Mouse (Mus musculus) liver, embryonic 14.5 days (tissue): ENCODE data around the gene Abhd5. TPM values are rescaled to one million over a fixed set of nuclear protein-coding genes. Genes with fewer than 3 reads are reported as not detected.

Experiments used
- ATAC-seq: fragments of 200-750 bp; cut with Nextera tagmentation; 2 replicates; pipeline ENCODE4 v1.8.0; 2017; ENCODE audit warnings: moderate number of reproducible peaks, mild to moderate bottlenecking, moderate library complexity; ENCODE audit not compliant: insufficient read depth
- DNase-seq, 3 experiments: peaks; one replicate each; pipeline ENCODE4 v3.0.0-alpha.2; 2012 to 2013; ENCODE audit warnings: low read depth in 3 of 3, low spot score in 3 of 3
- H3K27ac ChIP-seq: fragments of 300-500 bp; sonication (generic); 2 replicates; pipeline ENCODE4 v1.5.1; 2014; ENCODE audit warnings: moderate library complexity, mild to moderate bottlenecking, control low read depth, inconsistent platforms
- H3K27me3 ChIP-seq: fragments of 300-500 bp; sonication (generic); 2 replicates; pipeline ENCODE4 v1.6.1; 2014; ENCODE audit warnings: mild to moderate bottlenecking, low read length, moderate library complexity; ENCODE audit not compliant: control insufficient read depth, insufficient read depth
- H3K36me3 ChIP-seq: fragments of 300-500 bp; sonication (generic); replicated peaks from 2 replicates; pipeline ENCODE4 v1.6.1; 2014; ENCODE audit warnings: low read depth; ENCODE audit not compliant: control insufficient read depth, insufficient read depth
- H3K4me1 ChIP-seq, 2 experiments: fragments of 200-500 bp in 1 of 2; fragments of 300-500 bp in 1 of 2; sonication (generic) in 1 of 2; replicated peaks; 2 replicates each; pipeline ENCODE4 v1.6.1; 2012 to 2014; ENCODE audit warnings: antibody characterized with exemption in 1 of 2, inconsistent platforms in 1 of 2, low read length in 1 of 2; ENCODE audit not compliant: control insufficient read depth in 2 of 2, insufficient read depth in 2 of 2
- H3K4me2 ChIP-seq: fragments of 300-500 bp; sonication (generic); 2 replicates; pipeline ENCODE4 v1.6.1; 2014; ENCODE audit warnings: low read depth, mild to moderate bottlenecking, control low read depth, moderate library complexity
- H3K4me3 ChIP-seq, 2 experiments: fragments of 200-500 bp in 1 of 2; fragments of 300-500 bp in 1 of 2; sonication (generic) in 1 of 2; 2 replicates each; pipeline ENCODE4 v1.5.1; 2012 to 2014; ENCODE audit warnings: low read depth in 2 of 2, low read length in 2 of 2, mild to moderate bottlenecking in 2 of 2, control low read depth in 1 of 2, inconsistent platforms in 1 of 2, moderate library complexity in 1 of 2; ENCODE audit not compliant: insufficient read depth in 1 of 2
- H3K9ac ChIP-seq: fragments of 300-500 bp; sonication (generic); replicated peaks from 2 replicates; pipeline ENCODE4 v1.6.1; 2014; ENCODE audit warnings: mild to moderate bottlenecking, control low read depth, moderate library complexity
- H3K9me3 ChIP-seq: fragments of 300-500 bp; sonication (generic); 2 replicates; pipeline ENCODE4 v1.6.1; 2016; ENCODE audit warnings: low read length, mixed read lengths; ENCODE audit not compliant: control insufficient read depth
- CTCF ChIP-seq: IDR thresholded peaks from 2 replicates; pipeline ENCODE4 v1.5.1; 2016; ENCODE audit warnings: antibody characterized with exemption, low read depth, control low read depth
- EP300 ChIP-seq: IDR thresholded peaks from 2 replicates; pipeline ENCODE4 v1.6.1; 2016; ENCODE audit warnings: antibody characterized with exemption, low read depth
- WGBS: fragments of 180-500 bp; shearing (Covaris S2); extraction: QIAGEN DNeasy Blood & Tissue Kit; methylation state at CpG from one replicate; pipeline ENCODE4 v1.1.7; 2014; ENCODE audit not compliant: insufficient replicate concordance; 5-methylcytosine and 5-hydroxymethylcytosine counted together
- polyA plus RNA-seq, 2 experiments: library from polyadenylated mRNA; depleted of rRNA in 1 of 2; stranded (reverse) in 1 of 2; unstranded in 1 of 2; fragments of >200 nt; fragmentation: Nextera tagmentation in 1 of 2; extraction: Ambion mirVana in 1 of 2; gene quantifications; 2 replicates each; pipeline versions ENCODE4 v1.2.1 to v1.2.3; 2012 to 2014

Gene Abhd5
- polyA plus RNA-seq, 2 experiments, result 15.6 to 26.1 TPM

GRCm38 (mm10) chr9:122336677-122337076 is 14.7 kb upstream of the Abhd5 start:
- no peaks in the 10 kb centered on the region for H3K36me3 ChIP-seq
- no peak overlapping the region for H3K27ac ChIP-seq
- no peaks in the 10 kb centered on the region for H3K9me3 ChIP-seq
- TF ChIP-seq CTCF (no peak), EP300 (no peak)
- H3K9ac ChIP-seq, result no peak overlapping the region
- no peak overlapping the region for H3K4me2 ChIP-seq
- H3K27me3 ChIP-seq, result no peaks in the 10 kb centered on the region; the same call in 1 of the 2 replicates
- 29% methylated on average over 2 of the region's 2 CpGs for WGBS
- H3K4me3 ChIP-seq, result no peak overlapping the region
- no peak for DNase-seq
- H3K4me1 ChIP-seq, result peaks cover 0 to 3% of the 10 kb centered on the region in 2 experiments; a peak in 1 of 4 replicates
- ATAC-seq, result no peak

- TF ChIP-seq CTCF, result no peak
- TF ChIP-seq EP300, result no peak
- ATAC-seq, result no peak
- Histone ChIP-seq H3K9ac (no peak overlapping the region), H3K9me3 (no peaks in the 10 kb centered on the region), H3K4me2 (no peak overlapping the region), H3K36me3 (no peaks in the 10 kb centered on the region), H3K4me3 (no peak overlapping the region), H3K27ac (no peak overlapping the region), H3K27me3 (no peaks in the 10 kb centered on the region; the same call in 1 of the 2 replicates), H3K4me1 (peaks cover 0 to 3% of the 10 kb centered on the region in 2 experiments; a peak in 1 of 4 replicates)
- no peak for DNase-seq
- 37% methylated on average over 8 of the region's 8 CpGs for WGBS
Measured at GRCm38 (mm10) chr9:122337510-122337931, 13.9 kb upstream of the Abhd5 start.

- Histone ChIP-seq H3K4me1 (peaks cover 0 to 5% of the 10 kb centered on the region in 2 experiments; a peak in 1 of 4 replicates), H3K9ac (no peak overlapping the region), H3K27me3 (no peaks in the 10 kb centered on the region; the same call in 1 of the 2 replicates), H3K4me2 (no peak overlapping the region), H3K36me3 (no peaks in the 10 kb centered on the region), H3K9me3 (no peaks in the 10 kb centered on the region), H3K4me3 (no peak overlapping the region), H3K27ac (no peak overlapping the region)
- WGBS, result 56% methylated on average over 5 of the region's 5 CpGs
- DNase-seq (no peak), ATAC-seq (no peak)
- TF ChIP-seq EP300 (no peak), CTCF (no peak)
Measured at GRCm38 (mm10) chr9:122339972-122340371, 11.4 kb upstream of the Abhd5 start.

- TF ChIP-seq EP300, result no peak
- TF ChIP-seq CTCF, result no peak
- no peaks in the 10 kb centered on the region; the same call in 1 of the 2 replicates for H3K27me3 ChIP-seq
- H3K27ac ChIP-seq, result no peak overlapping the region
- H3K9ac ChIP-seq, result no peak overlapping the region
- 50% methylated on average over 7 of the region's 7 CpGs for WGBS
- H3K36me3 ChIP-seq, result no peaks in the 10 kb centered on the region
- no peak overlapping the region for H3K4me3 ChIP-seq
- ATAC-seq (no peak), DNase-seq (no peak)
- H3K4me2 ChIP-seq, result no peak overlapping the region
- H3K4me1 ChIP-seq, result peaks cover 14 to 15% of the 10 kb centered on the region in 2 experiments
- H3K9me3 ChIP-seq, result no peaks in the 10 kb centered on the region
Measured at GRCm38 (mm10) chr9:122343399-122343798, 8.0 kb upstream of the Abhd5 start.

- Histone ChIP-seq H3K27me3 (no peaks in the 10 kb centered on the region; the same call in 1 of the 2 replicates), H3K9me3 (no peaks in the 10 kb centered on the region), H3K9ac (no peak overlapping the region), H3K4me2 (no peak overlapping the region), H3K36me3 (no peaks in the 10 kb centered on the region), H3K4me1 (peaks cover 26% of the 10 kb centered on the region in 2 experiments), H3K4me3 (no peak overlapping the region), H3K27ac (no peak overlapping the region)
- no peak for TF ChIP-seq EP300
- TF ChIP-seq CTCF, result no peak
- DNase-seq, result no peak
- 79% methylated on average over 8 of the region's 8 CpGs for WGBS
- no peak for ATAC-seq
Measured at GRCm38 (mm10) chr9:122344560-122344959, 6.8 kb upstream of the Abhd5 start.
